Comparison of ENCODE assay signal across 8 mouse cellular contexts in genomic region chr17:25875171-25876136, GRCm38 (mm10). TPM values are rescaled to one million over a fixed set of nuclear protein-coding genes. Genes with fewer than 3 reads are reported as not detected.
DNase-seq lines count a peak whose midpoint lies in the region; ATAC-seq and TF ChIP-seq lines count a peak whose summit lies in the region.

No protein-coding gene starts in this region.

- intact Hi-C loops in heart, postnatal 25 days (cut with DNase I) = no loop called here

- H3K27ac ChIP-seq in forebrain, embryonic 15.5 days (replicated peaks) = peak overlapping the region; percentile 94
- H3K27ac ChIP-seq in neural tube, embryonic 14.5 days (ENCODE audit: low read depth, low read length) = peak overlapping the region; percentile 91
- H3K27ac ChIP-seq in testis, adult 2 months (ENCODE audit: control insufficient read depth, insufficient read depth, low read depth, low read length) = peak overlapping the region; percentile 69

- peak overlapping the region; percentile 85 for H3K9ac ChIP-seq in forebrain, embryonic 15.5 days (replicated peaks)
- H3K9ac ChIP-seq in neural tube, embryonic 14.5 days (replicated peaks; ENCODE audit: low read depth, low read length) = peak overlapping the region; percentile 85

- peak; percentile 23; the same call in 1 of the 2 replicates for TF ChIP-seq CTCF in testis, adult 2 months (IDR thresholded peaks at IDR 0.05; ENCODE audit: control insufficient read depth, insufficient read depth, insufficient replicate concordance, low read depth, low read length)

- under 1% methylated on average over 59 of the region's 59 CpGs for WGBS in forebrain, embryonic 15.5 days
- under 1% methylated on average over 59 of the region's 59 CpGs for WGBS in neural tube, embryonic 14.5 days

- peaks cover 32% of the 10 kb centered on the region for H3K4me1 ChIP-seq in forebrain, embryonic 15.5 days
- H3K4me1 ChIP-seq in neural tube, embryonic 14.5 days (ENCODE audit: control insufficient read depth, insufficient read depth, low read length) = peaks cover 12% of the 10 kb centered on the region
- peaks cover 23% of the 10 kb centered on the region for H3K4me1 ChIP-seq in testis, adult 2 months (ENCODE audit: control insufficient read depth, insufficient read depth, low read length)

- peak; percentile 71; the same call in 1 of the 2 replicates for TF ChIP-seq POLR2A in testis, adult 2 months (IDR thresholded peaks at IDR 0.05; ENCODE audit: control insufficient read depth, low read depth, low read length)

- H3K36me3 ChIP-seq in forebrain, embryonic 15.5 days = peaks cover 20% of the 10 kb centered on the region
- H3K36me3 ChIP-seq in neural tube, embryonic 14.5 days (ENCODE audit: control insufficient read depth, insufficient read depth, low read length) = peaks cover 10% of the 10 kb centered on the region
- H3K36me3 ChIP-seq in testis, adult 2 months (ENCODE audit: control insufficient read depth, insufficient read depth, low read length) = no peaks in the 10 kb centered on the region

- no peaks in the 10 kb centered on the region for H3K27me3 ChIP-seq in forebrain, embryonic 15.5 days
- no peaks in the 10 kb centered on the region for H3K27me3 ChIP-seq in neural tube, embryonic 14.5 days (ENCODE audit: control insufficient read depth, insufficient read depth, low read length)
- H3K27me3 ChIP-seq in testis, adult 2 months (ENCODE audit: control insufficient read depth, insufficient read depth, low read length) = no peaks in the 10 kb centered on the region

- peak; percentile 82 for DNase-seq in ES-CJ7 (ENCODE audit: low read depth, low spot score)
- peak; percentile 89 for DNase-seq in cerebellum, adult 11-12 months
- DNase-seq in heart, postnatal 25 days (ENCODE audit: low spot score) = peak; percentile 78
- DNase-seq in layer of hippocampus, adult 18-20 months (ENCODE audit: low spot score in 2 of 2) = peak; percentile 88 to 93
- DNase-seq in lung, adult 18-20 months = peak; percentile 89 to 90

- ATAC-seq in forebrain, embryonic 15.5 days (replicated peaks) = peak; percentile 93
- ATAC-seq in neural tube, embryonic 14.5 days (ENCODE audit: low read depth) = peak; percentile 93

- no peaks in the 10 kb centered on the region for H3K9me3 ChIP-seq in forebrain, embryonic 15.5 days
- H3K9me3 ChIP-seq in neural tube, embryonic 14.5 days (ENCODE audit: control insufficient read depth, low read length) = no peaks in the 10 kb centered on the region

- peak overlapping the region; percentile 97 for H3K4me2 ChIP-seq in forebrain, embryonic 15.5 days (replicated peaks)
- peak overlapping the region; percentile 95 for H3K4me2 ChIP-seq in neural tube, embryonic 14.5 days (ENCODE audit: low read depth, low read length)

- peak overlapping the region; percentile 75 for H3K4me3 ChIP-seq in forebrain, embryonic 15.5 days
- peak overlapping the region; percentile 75 for H3K4me3 ChIP-seq in neural tube, embryonic 14.5 days (ENCODE audit: low read depth, low read length)
- peak overlapping the region; percentile 95 for H3K4me3 ChIP-seq in testis, adult 2 months (ENCODE audit: control insufficient read depth, low read depth, low read length)

RNA-seq across cellular contexts. Expression of gene Mettl26, which starts 0.6 kb away (rescaled TPM):
- polyA plus RNA-seq in forebrain, embryonic 15.5 days (2015; fragmentation: Nextera tagmentation; extraction: Ambion mirVana) = 61.8 and 62.0 TPM in 2 replicates
- 10 to 100 TPM; 13.6 to 14.4 TPM for total RNA-seq in heart, postnatal 25 days (2021)
- total RNA-seq in layer of hippocampus, adult 18-20 months (2021) = 10 to 100 TPM; 36.3 TPM
- 65.3 and 73.9 TPM in 2 replicates for polyA plus RNA-seq in neural tube, embryonic 14.5 days (2014; fragmentation: Nextera tagmentation; extraction: Ambion mirVana)
- 49.8 and 56.2 TPM in 2 replicates for polyA plus RNA-seq in testis, adult 2 months (2012; rRNA removed)

RNA-seq across cellular contexts. Expression of gene Wfikkn1, which starts 5.2 kb away (rescaled TPM):
- polyA plus RNA-seq in forebrain, embryonic 15.5 days (2015; fragmentation: Nextera tagmentation; extraction: Ambion mirVana) = 0.55 and 0.60 TPM in 2 replicates
- total RNA-seq in heart, postnatal 25 days (2021) = under 1 TPM; 0.45 to 0.75 TPM
- 1 to 10 TPM; 1.7 to 2.2 TPM for total RNA-seq in layer of hippocampus, adult 18-20 months (2021)
- 0.30 and 0.67 TPM in 2 replicates for polyA plus RNA-seq in neural tube, embryonic 14.5 days (2014; fragmentation: Nextera tagmentation; extraction: Ambion mirVana)
- polyA plus RNA-seq in testis, adult 2 months (2012; rRNA removed) = 0.96 and 0.98 TPM in 2 replicates

RNA-seq across cellular contexts. Expression of gene Mcrip2, which starts 6.9 kb away (rescaled TPM):
- 14.4 and 16.7 TPM in 2 replicates for polyA plus RNA-seq in forebrain, embryonic 15.5 days (2015; fragmentation: Nextera tagmentation; extraction: Ambion mirVana)
- 100 to 1,000 TPM; 261 to 270 TPM for total RNA-seq in heart, postnatal 25 days (2021)
- 10 to 100 TPM; 23.3 to 23.7 TPM for total RNA-seq in layer of hippocampus, adult 18-20 months (2021)
- polyA plus RNA-seq in neural tube, embryonic 14.5 days (2014; fragmentation: Nextera tagmentation; extraction: Ambion mirVana) = 15.7 and 22.4 TPM in 2 replicates
- polyA plus RNA-seq in testis, adult 2 months (2012; rRNA removed) = 28.2 and 28.8 TPM in 2 replicates

RNA-seq across cellular contexts. Expression of gene Wdr90, which starts 14.2 kb away (rescaled TPM):
- 18.8 and 24.8 TPM in 2 replicates for polyA plus RNA-seq in forebrain, embryonic 15.5 days (2015; fragmentation: Nextera tagmentation; extraction: Ambion mirVana)
- 1 to 10 TPM; 2.8 to 2.9 TPM for total RNA-seq in heart, postnatal 25 days (2021)
- total RNA-seq in layer of hippocampus, adult 18-20 months (2021) = 10 to 100 TPM; 20.1 to 21.7 TPM
- 10.5 and 12.1 TPM in 2 replicates for polyA plus RNA-seq in neural tube, embryonic 14.5 days (2014; fragmentation: Nextera tagmentation; extraction: Ambion mirVana)
- polyA plus RNA-seq in testis, adult 2 months (2012; rRNA removed) = 49.9 and 54.9 TPM in 2 replicates

RNA-seq across cellular contexts. Expression of gene Rhot2, which starts 30.8 kb away (rescaled TPM):
- polyA plus RNA-seq in forebrain, embryonic 15.5 days (2015; fragmentation: Nextera tagmentation; extraction: Ambion mirVana) = 15.2 and 16.1 TPM in 2 replicates
- 100 to 1,000 TPM; 120 to 125 TPM for total RNA-seq in heart, postnatal 25 days (2021)
- 100 to 1,000 TPM in 1 of 2 experiments, 10 to 100 TPM in 1; 98.3 to 109 TPM for total RNA-seq in layer of hippocampus, adult 18-20 months (2021)
- polyA plus RNA-seq in neural tube, embryonic 14.5 days (2014; fragmentation: Nextera tagmentation; extraction: Ambion mirVana) = 6.6 and 10.4 TPM in 2 replicates
- polyA plus RNA-seq in testis, adult 2 months (2012; rRNA removed) = 37.5 and 38.7 TPM in 2 replicates

Comparison
In these comparisons a context has a peak if more than half of its experiments do, and no peak if none do; other contexts are left out.
1. Peak in every context shown above with its lines: DNase-seq, ATAC-seq, H3K4me3 ChIP-seq and H3K27ac ChIP-seq.